Mouse (Mus musculus): ENCODE results near the gene Gm49380.

The Gm49380 gene

DNA sequence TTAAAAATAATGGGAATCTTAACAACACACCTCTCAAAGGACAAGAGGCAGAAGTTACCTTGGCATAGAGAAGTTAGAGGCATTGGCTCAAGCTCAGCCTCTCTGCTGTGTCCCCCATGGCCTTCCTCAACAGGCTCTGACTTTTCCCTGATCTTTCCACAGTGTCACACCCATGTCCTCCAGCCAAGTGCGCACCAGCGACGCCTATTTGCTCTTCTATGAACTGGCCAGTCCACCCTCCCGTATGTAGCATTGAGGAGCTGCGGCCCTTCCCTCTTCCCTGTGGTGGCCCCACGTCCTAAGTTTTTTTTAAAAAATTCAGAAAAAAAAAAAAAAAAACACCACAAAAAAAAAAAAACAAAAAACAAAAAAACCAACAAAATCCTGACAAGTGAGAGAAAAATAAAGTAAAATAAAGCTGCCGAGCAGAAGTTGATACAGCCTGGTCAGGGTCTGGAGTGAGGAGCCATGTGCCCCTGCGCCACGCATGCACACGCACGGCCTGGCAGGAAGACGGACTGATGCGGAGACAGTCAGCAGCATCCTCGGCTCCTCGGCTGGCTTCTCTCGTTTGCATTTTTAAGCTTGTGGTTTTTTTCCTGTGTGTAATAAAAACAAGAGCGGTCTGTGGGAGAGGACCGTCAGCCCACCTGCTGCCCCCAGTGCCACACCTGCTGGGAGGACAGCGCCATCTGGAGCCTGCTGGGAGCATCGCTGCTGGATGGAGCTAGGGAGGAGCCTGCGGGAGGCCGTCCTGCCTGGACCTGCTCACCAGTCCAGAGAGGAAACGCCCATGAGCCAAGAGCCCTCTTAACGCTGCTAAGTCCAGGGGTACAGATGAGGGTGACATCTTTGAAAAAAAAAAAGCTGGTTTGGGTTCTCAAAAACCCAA lies 19.4 kb downstream of the Gm49380 start:
- DNase-seq (ENCODE audit: low read depth, low spot score), result peak; percentile 66

- DNase-seq (ENCODE audit: low read depth, low spot score), result no peak
Measured at GRCm38 (mm10) chr9:44088877-44089608, 24.3 kb downstream of the Gm49380 start.

DNA sequence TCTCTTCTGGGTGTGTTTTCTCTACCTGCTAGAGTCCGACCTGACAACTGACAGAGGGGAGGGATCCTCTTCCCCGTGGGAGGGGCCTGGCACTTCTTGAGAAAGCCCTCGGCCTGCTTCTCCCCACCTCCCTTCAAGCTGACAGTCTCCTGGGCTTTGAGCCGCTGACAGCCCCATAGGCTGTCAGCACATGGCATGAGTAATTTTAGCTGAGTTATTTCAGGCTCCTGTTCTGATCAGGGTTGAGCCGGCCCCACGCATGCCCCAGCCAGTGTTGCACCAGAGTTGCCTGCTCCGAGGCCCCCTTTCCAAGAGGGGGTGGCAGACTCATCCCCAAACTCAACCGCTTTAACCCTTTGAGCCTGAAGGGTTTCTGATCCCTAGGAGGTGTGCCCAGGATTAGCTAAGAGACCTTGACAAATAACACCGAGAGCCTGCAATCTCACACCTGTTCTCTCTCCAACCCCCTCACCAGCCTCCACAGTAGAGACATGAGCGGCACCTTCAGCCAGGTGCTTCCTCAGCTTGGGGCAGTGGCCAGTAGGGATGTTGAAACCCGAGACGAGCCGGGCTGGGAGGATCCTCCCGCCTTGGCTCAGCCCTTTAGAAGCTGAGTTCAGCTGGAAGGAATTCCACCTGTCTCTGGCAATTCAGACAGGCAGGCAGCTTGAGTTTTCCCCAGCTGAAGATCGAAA lies 25.4 kb downstream of the Gm49380 start:
- no peak for DNase-seq (ENCODE audit: low read depth, low spot score)

- DNase-seq (ENCODE audit: low read depth, low spot score), result no peak
Measured at GRCm38 (mm10) chr9:44086960-44087359, 26.3 kb downstream of the Gm49380 start.

GRCm38 (mm10) chr9:44085741-44086665 lies 27.3 kb downstream of the Gm49380 start:
- DNase-seq (ENCODE audit: low read depth, low spot score), result no peak

DNA sequence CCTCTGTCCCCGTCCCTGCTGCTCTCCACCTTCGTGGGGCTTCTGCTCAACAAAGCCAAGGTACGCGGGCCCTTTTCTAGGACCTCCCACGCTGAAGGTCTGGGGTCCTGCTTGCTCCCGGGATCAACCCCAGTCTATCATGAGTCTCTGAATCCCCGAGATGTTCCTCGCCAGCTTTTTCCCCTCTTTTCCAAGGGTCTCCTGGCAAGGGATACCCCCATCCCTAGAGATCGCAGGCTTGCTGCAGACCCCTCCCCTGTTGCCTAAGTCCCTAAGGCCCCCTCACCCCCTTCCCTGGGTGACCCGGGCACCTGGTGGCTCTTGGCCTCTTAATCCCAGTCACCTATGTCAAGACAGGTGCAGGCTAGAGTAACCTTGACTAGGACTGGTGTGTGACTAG lies 28.0 kb downstream of the Gm49380 start:
- DNase-seq (ENCODE audit: low read depth, low spot score), result no peak

- peak; percentile 58 for DNase-seq (ENCODE audit: low read depth, low spot score)
Measured at GRCm38 (mm10) chr9:44084659-44085229, 28.6 kb downstream of the Gm49380 start.

DNA sequence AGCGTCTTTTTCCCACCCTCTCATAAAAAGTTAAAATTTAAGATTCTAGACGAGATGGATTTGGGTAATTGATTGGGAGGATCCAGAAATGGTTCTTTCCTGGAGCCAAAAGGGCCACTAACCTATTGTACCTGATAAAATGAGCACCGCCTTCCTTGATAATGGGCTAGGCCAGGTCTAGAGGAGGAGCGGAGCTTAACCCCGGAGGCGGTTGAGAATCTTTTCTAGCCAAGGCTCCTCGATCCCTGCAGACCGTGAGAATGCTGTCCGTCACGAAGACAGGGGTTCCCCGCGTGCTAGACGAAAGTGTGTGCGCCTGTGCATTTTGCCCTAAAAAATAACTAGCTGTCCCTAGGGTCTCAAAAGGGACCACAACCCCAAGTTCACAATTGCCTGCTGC lies 29.1 kb downstream of the Gm49380 start:
- no peak for DNase-seq (ENCODE audit: low read depth, low spot score)

- DNase-seq (ENCODE audit: low read depth, low spot score), result no peak
Measured at GRCm38 (mm10) chr9:44083392-44084121, 29.7 kb downstream of the Gm49380 start.

- no peak for DNase-seq (ENCODE audit: low read depth, low spot score)
Measured at GRCm38 (mm10) chr9:44082266-44082665, 31.0 kb downstream of the Gm49380 start.

GRCm38 (mm10) chr9:44081581-44081980 lies 31.7 kb downstream of the Gm49380 start:
- DNase-seq (ENCODE audit: low read depth, low spot score), result no peak

DNA sequence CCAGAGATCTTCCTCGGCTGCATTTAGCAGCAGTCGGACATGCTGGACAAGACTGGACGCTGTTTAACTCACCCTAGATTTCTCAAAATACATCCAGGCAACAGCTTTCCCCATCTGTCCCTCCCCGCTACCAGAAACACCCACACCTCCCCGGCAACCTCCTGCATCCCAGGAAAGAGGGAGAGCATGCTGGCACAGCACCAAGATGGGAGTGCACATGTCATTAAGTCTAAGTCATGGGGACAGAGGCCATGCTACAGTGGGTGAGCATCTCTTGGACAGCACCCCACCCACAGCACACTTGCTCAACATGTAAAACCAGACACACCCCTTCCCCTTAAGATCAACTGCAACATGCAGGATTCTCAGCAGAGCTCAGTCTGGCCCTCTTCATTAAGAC lies 32.3 kb downstream of the Gm49380 start:
- no peak for DNase-seq (ENCODE audit: low read depth, low spot score)

- no peak for DNase-seq (ENCODE audit: low read depth, low spot score)
Measured at GRCm38 (mm10) chr9:44079997-44080780, 33.1 kb downstream of the Gm49380 start.

DNA sequence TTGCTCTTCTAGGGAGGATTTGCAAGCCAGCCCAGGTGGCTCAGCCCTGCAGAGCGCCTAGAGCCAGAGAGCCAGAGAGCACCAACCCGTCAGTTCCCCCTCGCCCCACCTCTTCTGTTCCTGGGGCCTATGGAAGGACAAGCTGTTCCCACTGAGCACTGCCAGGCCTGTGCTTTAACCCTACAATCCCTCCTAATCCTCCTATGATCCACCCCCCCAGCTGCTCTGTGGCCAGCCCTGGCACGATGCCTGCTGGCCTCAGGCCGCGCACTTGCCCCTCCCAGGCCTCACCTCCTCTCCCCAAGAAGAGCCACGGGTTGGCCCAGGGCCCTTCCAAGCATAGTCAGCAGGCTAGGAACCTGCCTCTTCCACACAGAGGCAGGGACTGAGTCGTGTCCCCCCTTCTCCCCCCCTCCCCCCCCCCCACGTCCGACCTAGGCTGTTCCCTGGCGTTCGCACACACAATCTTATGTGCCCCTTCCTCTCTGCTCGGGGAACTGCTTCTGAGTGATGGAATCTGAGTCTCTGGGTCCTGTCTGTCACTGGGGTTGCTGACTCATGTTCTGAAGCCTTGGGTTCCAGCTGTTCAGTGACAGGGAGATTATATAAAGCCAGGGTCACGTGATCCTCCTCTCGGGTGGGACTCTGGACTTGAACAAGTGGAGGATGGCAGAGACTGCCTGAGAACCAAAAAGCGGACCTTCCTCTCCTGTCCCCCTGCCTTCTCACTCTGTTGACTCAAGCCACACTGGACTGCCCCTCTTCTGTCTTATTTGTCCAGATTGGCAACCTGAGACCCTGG lies 34.1 kb downstream of the Gm49380 start:
- no peak for DNase-seq (ENCODE audit: low read depth, low spot score)

GRCm38 (mm10) chr9:44078136-44078797 lies 35.0 kb downstream of the Gm49380 start:
- no peak for DNase-seq (ENCODE audit: low read depth, low spot score)

- DNase-seq (ENCODE audit: low read depth, low spot score), result no peak
Measured at GRCm38 (mm10) chr9:44077266-44077910, 35.9 kb downstream of the Gm49380 start.

GRCm38 (mm10) chr9:44076764-44077120 lies 36.6 kb downstream of the Gm49380 start:
- DNase-seq (ENCODE audit: low read depth, low spot score), result no peak

Measured in forelimb bud, embryonic 11.5 days (tissue).